Mouse (Mus musculus) right cerebral cortex, postnatal 25 days (tissue): ENCODE data around the gene Atp9a.
A peak's percentile ranks its signal among the peaks of the same experiment; 100 is the strongest.

Source experiments
- DNase-seq: peaks from one replicate; pipeline ENCODE4 v3.0.0; 2022

Atp9a gene

DNA sequence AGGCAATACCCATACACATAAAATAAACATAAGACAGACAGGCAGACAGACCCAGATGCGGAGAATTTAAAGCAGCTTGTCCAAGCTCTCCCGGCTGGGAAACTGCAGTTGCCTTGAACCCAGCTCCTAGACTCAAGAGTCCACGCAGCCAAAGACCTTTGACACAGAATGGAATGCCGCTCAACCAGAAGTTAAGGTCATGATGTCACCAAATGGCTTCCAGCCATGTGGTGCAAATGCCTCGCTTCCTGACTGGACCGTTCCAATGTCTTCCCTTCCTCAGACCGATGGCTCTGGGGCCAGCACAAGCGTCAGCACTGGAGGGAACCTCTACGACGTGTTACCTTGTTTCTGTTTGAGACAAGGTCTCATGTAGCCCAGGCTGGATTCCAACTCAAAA lies 4.3 kb downstream of the Atp9a start:
- DNase-seq, result no peak

DNA sequence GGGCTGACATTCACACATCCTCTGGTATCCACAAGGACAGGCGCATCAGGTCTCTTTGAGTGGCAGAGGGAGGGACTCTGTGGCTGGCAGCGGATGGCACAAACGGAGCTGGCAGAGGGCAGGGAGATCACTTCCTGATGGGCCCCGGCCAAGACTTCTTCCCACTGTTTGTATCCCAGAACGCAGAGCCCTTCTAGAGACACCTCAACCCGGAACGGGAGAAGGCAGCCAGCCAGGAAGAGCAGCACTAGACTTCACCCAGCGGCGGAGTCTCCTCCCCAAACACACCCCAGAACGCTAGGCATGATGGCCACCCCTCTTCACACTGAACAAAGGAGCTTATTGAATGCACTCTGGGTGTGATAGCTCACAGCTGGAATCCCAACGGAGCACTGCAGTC lies 8.2 kb downstream of the Atp9a start:
- DNase-seq, result no peak

DNA sequence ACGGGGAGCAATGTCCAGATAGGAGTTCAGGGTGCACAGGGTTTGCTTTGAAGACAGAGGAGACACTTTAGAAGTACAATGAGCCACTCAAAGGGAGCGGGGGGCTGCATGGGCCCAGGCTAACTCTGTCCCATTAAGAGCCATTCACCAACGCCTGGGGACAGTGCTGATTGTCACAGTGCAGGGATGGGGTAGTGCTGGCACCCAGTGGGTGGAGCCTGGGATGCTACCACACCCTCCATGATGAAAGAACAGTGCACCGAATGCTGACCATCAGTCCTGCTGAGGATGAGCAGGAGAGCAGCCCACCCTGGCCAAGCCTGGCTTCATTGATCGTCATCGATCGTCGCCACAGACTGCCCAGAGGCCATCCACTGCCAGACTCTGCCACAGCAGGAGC lies 11.0 kb downstream of the Atp9a start:
- no peak for DNase-seq

DNA sequence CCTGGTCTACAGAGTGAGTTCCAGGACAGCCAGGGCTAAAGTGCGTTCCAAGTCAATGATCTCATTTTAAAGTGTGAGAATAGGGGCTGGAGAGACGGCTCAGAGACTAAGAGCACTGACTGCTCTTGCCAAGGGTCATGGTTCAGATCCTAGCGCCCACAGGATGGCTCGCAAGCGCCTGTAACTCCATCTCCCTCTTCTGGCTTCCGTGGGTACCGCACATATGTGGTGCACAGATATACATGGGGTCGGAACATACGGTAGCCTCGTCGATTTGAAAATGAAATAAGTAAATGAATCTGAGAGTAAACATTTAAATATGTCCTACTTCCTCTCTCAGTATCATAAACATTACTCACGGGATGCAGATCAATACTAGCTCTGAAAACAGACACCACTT lies 12.5 kb downstream of the Atp9a start:
- no peak for DNase-seq

DNA sequence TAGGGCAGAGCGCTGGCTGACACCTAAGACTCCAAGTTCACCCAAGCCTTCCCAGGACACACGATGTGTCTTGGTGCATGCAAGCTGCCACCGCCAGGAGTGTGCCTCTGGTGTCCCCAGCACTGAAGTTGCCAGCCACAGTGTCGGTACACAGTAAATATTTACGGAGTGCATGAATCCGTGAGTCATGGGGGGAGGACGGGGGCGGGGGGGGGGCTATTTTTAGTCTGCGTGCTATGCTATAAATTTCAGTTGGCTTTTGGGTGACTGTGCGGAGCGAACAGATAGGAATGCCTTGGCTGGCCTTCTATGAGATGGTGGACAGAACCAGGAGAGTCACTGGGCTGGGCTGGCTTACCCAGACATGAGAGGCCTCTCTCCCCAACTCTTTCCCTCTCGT lies 14.2 kb downstream of the Atp9a start:
- DNase-seq, result no peak

DNA sequence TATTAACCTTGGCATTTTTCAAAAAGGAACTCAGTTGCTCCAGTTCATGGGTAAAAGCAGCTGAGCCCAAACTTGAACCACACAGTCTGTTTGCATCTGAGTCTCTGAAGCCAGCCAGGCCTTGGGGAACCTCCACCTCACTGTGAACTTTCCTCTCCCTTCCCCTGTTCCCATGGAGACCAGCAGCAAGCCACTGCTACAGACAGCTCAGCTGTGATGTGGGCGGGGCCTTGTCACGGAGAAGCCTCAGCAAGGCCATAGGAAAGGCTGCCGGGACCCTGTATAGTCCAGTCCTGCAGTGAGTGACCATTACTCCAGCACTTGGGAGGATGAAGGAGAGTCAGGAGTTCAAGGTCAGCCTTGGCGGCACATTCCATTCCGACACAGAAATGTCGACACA lies 16.2 kb downstream of the Atp9a start:
- DNase-seq, result no peak

DNA sequence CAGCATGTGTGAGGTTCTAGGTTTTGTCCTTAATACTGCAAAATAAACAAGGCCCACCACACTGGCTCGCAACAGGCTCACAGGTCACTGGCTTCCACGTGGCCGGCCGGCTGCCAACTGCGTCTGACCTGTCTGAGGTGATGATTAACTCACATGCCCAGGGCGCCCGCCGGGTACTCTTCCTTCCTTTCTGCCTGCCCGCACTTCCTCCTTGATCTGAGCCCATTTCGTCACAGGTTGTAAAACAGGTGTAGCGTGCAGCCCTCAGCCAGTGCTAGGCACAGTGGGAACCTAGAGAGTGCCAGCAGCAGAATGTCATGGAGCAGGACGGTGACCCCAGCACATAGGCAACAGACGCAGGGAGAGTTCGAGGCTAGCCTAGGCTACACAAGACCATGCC lies 20.9 kb downstream of the Atp9a start:
- no peak for DNase-seq

DNA sequence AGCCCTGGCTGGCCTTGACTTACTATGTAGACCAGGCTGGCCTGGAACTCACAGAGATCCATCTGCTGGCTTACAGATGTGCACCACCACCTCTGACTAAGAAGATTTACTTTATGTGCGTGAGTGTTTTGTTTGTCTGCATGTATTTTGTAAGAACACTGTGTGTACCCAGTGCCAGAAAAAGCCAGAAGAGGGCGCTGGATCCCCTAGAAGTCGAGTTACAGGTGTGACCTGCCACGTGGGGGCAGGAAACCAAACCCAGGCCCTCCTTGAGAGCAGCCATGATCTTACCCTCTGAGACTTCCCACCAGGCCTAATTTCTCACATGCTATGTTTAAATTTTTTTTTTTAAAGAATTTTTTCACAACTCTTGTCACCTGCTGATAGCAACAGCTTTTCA lies 22.5 kb downstream of the Atp9a start:
- no peak for DNase-seq

DNA sequence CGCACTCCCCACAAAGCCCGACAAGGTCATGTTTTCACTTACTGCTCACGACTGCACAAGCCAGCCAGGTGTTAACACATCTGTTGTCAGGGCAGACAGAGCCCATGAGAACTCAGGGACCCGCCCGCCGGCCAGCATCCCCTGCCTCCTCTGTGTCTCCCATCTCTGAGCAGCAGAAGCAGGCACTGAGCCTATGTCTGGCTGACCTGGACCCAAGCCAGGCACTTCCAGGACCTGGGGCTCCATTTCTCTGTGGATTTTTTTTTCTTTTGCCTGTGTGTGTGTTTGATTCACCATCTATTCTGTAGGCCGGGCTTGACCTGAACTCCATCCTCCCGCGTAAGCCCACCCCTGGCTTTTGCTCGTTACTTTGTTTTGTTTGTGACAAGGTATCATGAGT lies 23.5 kb downstream of the Atp9a start:
- DNase-seq, result no peak

DNA sequence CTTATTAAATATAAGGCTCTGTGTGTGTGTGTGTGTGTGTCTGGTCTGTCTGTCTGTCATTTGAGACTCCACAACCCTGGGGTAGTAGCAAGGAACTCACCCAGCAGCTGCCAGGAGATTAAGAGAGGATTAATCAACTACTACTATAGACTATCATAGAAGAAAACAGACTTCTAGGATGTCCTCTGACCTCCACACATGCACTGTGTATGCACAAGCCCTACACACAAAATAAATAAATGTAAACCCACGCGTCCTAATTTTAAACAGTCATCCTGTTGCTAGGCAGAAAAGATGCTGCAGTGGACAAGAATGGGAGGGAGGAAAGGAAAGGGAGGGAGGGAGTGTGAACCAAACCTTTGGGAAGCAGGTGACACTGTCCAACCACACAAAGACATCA lies 23.9 kb downstream of the Atp9a start:
- no peak for DNase-seq

DNA sequence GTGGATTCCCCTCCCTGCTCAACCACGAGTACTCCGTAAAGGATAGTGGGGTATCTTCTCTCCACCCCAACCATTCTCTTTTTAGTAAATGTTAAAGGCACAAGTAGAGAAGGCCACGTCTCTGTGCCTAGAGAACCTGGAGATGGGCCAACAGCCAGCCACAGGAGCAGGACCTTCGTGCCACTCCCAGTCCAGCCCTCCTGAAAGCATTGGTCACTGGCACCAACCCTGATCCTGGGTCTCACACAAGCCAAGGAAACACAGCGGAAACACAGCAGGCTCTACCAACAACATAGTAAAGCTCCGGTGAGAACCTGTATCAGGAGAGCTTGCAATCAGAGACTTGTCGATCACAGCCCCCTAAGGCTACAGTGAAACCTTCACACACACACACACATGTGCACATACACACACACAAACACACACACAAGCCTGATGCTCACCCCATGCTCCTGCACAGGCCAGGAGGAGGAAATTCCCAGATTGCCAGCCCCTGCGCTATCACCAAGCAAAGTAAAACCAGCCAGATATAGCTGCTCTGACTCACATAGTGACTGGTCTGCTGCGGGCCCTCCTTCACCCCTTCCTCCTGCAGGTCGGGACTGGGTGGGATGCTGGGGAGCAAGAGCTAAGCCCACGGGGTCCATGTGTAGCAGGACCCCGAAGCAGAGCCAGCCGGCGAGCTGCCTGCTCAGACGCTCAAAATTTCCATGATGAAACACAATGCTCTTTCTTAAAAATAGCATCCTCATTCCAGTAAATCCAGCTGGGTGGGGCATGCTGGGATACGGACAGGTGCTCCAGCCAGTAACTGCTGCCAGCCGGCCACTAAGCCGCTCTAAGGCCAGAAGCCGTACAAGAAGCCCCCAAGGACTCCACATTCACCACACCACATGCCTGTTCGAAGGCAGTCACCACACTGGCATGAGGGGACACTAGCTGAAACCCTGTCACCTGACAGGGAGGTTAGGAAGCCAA lies 29.7 kb downstream of the Atp9a start:
- DNase-seq, result peak; percentile 52

DNA sequence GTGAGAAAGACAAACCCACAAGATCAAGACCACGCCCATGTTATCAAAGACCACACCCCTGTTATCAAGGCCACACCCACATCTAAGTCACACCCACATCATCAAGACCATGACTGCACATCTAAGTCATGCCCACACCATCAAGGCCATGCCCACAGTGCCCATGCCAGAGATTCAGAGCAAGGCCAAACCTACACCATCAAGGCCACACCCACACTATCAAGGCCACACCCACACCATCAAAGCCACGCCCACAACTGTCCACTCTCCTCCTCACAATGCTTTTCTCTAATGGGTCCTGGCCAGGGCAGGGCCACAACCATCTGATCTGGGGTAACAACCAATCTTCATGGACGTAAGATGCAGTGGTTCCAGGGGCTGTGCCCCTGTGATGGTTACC lies 31.2 kb downstream of the Atp9a start:
- no peak for DNase-seq

DNA sequence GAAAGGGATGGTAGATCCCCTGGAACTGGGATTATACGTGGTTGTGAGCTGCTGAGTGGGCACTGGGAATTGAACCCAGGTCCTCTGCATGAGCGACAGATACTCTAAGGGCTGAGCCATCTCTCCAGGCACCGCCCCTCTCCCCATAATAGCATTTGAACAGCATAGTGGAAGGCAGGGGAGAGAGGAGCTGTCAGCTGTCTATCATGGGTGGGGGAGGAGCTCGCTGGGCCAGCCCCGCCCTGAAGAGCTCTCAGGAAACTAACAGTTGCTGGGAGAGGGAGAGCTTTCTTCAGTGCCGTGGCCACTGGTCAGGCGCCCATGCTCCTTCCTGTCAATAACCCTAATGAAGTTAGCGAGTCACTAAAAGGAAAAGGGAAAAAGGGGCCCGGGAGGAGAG lies 34.4 kb downstream of the Atp9a start:
- no peak for DNase-seq

DNA sequence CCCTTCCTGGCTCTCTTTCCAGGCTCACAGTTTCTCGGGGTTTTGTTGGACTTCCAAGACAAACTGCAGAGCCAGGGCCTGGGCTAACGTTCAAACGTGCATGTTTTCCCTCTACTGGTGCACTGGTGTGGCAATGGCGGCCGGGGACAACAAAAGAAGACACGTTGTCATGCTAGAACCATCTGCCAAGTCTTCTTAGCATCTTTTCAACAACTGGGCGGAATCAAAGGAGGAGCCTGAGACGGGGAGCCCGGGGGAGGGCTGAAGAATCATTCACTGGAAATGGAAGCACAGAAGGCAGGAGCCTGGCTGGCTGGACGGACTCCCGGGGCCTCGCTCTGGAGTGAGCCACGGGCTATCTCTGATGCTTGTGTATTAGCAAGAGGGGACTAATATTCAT lies 39.9 kb downstream of the Atp9a start:
- peak; percentile 59 for DNase-seq

DNA sequence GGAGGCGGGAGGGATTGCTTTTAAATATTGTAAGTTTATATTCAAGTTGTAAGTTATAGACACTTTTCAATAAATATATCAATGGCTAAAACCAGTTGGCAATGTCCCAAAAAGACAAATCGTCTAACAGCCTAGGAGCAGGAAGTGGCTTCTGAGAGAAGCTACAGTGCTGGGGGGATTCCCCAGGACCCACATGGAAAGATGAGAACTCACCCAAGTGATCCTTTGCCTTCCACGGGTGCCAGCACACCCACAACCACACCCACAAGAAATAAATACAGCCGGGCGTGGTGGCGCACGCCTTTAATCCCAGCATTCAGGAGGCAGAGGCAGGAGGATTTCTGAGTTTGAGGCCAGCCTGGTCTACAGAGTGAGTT lies 47.2 kb downstream of the Atp9a start:
- DNase-seq, result no peak

DNA sequence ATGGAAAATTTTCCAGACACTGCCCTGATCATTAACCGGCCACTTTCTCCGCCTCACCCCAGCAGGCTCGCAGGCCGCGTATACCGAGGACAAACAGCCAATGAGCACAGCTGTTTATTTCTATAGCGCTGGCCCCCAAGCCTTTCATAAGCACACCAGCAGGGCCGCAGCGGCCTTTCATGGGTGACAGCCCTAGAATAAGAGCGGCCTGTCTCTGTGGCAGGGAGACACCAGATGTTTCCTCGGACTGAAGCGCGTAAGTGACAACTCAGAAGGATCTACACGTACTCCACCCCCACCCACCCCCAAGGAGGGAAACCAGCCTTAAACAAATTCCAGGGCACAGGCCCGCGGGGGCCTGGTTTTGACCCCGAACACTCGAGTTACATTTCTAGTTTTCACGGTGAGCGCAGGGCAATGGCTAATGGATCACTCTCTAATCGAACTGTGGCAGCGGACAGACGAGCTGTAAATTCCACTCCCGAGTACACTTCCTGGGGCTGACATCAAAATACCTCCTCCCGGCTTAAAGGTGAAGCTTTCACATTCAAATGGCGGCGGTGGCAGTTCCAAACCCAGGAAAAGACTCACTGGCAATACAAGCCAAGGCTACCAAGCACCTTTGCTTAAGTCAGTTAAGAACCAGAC lies 47.7 kb downstream of the Atp9a start:
- no peak for DNase-seq

DNA sequence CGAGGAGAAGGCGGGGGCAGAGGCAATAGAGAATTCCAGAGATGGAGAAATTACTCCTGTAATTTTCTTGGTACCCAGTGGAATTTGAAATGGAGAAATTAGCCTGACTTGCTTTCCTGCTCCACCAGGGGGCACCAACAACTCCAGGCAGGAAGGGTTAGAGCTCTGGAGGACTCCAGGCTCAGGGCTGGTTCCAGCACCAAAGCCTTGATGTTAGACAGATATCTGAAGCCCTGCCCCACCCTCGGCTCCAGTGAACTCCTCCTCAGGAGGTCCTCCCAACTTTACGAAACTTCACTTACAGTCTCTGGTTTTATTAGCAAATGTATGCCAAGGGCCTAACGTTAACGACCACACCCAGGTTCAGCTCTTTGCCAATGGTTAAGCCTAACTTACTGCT lies 50.4 kb downstream of the Atp9a start:
- peak; percentile 51 for DNase-seq

DNA sequence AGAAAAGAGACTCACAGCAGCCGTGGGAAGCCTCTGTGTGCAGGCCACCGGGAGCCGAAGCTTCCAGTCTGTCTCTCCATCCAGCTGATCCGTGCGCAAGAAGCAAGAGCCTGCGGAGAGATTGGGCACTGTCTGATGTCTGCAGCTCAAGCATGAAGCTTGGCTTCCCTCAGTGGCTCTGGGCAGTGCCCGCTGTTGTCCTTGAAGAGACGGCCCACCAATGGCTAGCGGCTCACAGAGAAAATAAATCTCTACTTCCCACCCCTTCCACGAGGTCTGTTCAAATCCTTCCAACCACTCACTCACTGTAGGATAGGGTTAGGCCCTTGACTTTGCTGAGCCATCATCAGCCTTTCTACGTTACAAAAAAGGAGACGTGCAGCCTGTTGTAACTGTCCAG lies 54.9 kb downstream of the Atp9a start:
- DNase-seq, result no peak

DNA sequence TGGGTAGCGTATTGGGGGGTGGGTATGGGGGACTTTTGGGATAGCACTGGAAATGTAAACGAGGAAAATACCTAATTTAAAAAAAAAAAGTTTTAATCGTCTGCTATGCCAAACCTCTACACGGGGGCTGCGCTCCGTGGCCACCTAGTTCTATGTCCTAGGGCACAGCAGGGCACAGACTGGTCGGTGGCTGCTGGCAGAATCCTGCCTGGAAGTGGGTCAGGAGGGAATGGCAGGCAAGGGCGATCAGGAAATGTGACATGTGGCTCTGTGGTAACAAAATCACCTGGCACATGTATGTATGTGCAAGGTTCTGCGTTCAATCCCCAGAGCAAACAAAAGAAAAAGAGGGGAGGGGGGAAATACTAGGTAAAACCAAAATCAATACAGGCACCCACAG lies 56.3 kb downstream of the Atp9a start:
- no peak for DNase-seq

DNA sequence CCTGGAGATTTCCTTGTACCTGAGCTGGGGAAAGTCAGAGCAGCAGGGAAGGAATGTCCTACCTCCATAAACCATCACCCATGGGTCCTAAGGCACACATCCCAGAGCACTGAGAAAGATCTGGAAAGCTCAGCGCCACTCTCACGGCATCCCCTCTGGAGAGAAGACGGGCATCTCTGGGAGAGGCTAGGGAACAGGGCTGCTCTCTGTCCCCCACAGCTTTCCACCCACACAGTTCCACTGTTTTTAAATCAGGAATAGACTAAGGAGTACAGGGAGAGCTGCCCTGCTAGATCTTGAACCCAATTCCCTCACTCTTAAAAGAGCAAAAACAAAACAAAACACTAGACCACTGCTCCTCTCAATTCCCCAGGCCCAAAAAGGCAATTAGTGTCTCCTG lies 57.5 kb downstream of the Atp9a start:
- DNase-seq, result no peak

DNA sequence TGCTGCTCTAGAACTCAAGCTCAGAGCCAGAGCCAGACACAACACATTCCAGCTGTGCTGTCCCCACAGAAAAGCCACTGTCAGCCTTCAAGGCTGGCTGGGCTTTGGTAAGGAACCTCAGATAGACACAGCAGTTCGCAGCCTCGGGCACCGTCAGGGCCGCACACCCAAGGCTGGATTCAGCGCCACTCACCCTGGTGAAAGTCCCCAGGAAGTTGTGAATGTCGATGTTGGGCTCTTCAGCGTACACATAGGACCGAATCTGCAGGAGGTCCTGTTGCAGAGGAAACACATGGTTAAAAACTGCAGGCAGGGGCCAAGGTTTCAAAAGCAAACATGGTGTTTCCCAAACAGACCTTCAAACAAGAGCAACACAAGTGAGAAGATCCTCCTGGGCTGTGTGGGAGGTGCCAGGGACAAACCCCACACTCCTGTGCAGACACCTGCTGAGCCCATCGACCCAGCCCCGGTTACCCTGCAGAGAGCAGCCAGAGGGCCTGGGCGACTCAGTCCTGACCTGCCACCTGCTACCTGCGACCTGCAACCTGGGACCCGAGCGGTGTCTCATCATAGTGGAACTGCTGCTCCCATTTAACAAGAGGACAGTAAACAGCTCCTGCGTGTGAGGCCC lies 58.6 kb downstream of the Atp9a start:
- DNase-seq, result no peak

DNA sequence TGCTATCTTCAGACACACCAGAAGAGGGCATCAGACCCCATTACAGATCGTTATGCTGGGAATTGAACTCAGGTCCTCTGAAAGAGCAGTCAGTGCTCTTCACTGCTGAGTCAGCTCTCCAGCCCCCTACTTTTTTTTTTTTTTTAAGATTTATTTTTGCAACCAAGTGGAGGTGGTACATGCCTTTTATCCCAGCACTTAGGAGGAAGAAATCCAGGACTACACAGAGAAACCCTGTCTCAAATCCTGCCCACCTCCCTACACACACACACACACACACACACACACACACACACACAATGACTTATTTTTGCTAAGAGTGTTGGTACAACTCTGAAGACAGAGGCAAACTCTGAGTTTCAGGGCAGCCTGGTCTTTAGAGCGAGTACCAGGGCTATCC lies 59.5 kb downstream of the Atp9a start:
- DNase-seq, result no peak

DNA sequence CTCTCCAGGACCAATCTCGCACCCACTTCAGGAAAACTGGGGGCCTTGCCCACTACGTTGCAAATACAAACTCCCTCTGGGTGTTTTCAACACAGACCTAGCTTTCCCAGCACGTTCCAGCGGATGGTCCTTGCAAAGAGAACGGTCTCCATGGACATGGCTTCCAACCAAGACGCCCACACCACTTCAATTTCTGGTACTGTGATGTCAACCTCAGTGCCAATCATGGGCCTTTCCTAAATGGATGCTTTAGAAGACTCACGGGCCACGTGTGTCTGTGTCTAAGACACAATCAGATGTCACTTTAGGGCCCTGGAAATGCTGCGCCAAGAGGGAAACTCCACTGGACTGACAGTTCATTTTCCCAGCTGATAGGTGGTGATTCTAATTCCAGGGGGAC lies 60.7 kb downstream of the Atp9a start:
- DNase-seq, result no peak
